Mouse (Mus musculus): ENCODE results near the gene Zdhhc25.
A peak's percentile ranks its signal among the peaks of the same experiment; 100 is the strongest.

Gene Zdhhc25

DNA sequence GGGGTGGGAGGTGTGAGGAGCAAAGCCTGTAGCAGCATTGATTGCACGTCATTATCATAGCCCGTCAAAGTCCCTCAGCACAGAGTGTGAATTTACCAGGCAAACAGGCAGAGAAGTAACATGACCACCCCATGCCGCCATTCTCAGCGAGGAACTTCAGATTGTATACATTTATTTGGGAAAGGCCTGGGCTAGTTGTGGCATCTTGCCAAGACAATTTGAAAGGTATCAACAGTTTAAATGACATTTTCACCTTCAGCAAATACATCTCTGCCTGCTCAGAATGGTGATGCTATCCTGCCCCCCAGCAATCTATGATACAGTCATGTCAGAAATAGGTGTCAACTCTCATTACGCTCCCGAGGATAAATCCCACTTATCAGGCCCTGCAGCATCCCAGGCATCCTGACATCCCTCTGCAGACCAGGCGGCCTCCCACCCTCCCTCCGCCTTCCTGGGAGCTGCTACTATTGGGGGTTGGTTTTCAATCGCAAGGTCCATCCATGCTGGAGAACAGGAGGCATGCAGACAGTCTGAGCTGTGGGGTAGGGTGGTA lies 28.8 kb downstream of the Zdhhc25 start:
- no peak for DNase-seq (ENCODE audit: low spot score in 2 of 2)

DNA sequence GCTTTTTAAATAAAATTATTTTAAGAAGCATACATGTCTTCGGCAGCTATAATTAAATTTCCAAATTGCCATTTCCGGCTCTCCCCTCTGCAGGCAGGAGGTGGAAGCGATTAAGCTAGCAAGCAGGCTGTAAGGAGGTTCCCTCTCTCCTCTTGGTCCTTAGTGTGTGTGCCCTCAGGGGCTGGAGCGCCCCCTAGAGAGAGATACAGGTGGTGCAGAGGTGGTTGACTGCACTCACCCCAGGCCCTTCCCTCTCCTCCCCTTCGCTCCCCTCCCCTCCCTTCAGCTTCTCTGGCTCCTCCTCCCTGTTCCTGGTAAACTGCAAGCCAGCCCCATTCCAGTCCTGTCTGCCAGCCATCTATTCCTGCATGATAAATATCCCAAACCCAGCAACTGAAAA lies 35.1 kb downstream of the Zdhhc25 start:
- no peak for DNase-seq (ENCODE audit: low spot score in 2 of 2)

GRCm38 (mm10) chr15:88651019-88651418 lies 50.9 kb downstream of the Zdhhc25 start:
- peak; percentile 89 to 90 for DNase-seq (ENCODE audit: low spot score in 2 of 2)
